Mouse (Mus musculus) limb, embryonic 10.5 days (tissue): ENCODE data around the gene BC067074. TPM values are rescaled to one million over a fixed set of nuclear protein-coding genes. Genes with fewer than 3 reads are reported as not detected.
A peak's percentile ranks its signal among the peaks of the same experiment; 100 is the strongest.

Source experiments
- DNase-seq: peaks from one replicate; pipeline ENCODE4 v3.0.0-alpha.2; 2017; ENCODE audit warnings: low spot score
- H3K27ac ChIP-seq: fragments of 300-500 bp; sonication (generic); 2 replicates; pipeline ENCODE4 v1.5.1; 2016; ENCODE audit warnings: mild to moderate bottlenecking
- H3K27me3 ChIP-seq: fragments of 300-500 bp; sonication (generic); 2 replicates; pipeline ENCODE4 v1.6.1; 2016; ENCODE audit warnings: low read depth, mild to moderate bottlenecking; ENCODE audit not compliant: poor library complexity, severe bottlenecking
- H3K36me3 ChIP-seq: fragments of 300-500 bp; sonication (generic); 2 replicates; pipeline ENCODE4 v1.6.1; 2016; ENCODE audit warnings: mild to moderate bottlenecking, moderate library complexity
- H3K4me1 ChIP-seq: fragments of 300-500 bp; sonication (generic); 2 replicates; pipeline ENCODE4 v1.6.1; 2016
- H3K4me3 ChIP-seq: fragments of 300-500 bp; sonication (generic); 2 replicates; pipeline ENCODE4 v1.5.1; 2016; ENCODE audit warnings: mild to moderate bottlenecking, moderate library complexity
- H3K9me3 ChIP-seq: fragments of 300-500 bp; sonication (generic); replicated peaks from 2 replicates; pipeline ENCODE4 v1.6.1; 2016; ENCODE audit warnings: mild to moderate bottlenecking
- WGBS: fragments of 180-500 bp; shearing (Covaris S2); methylation state at CpG from one replicate; pipeline ENCODE4 v1.1.7; 2016; 5-methylcytosine and 5-hydroxymethylcytosine counted together
- polyA plus RNA-seq: library from polyadenylated mRNA; unstranded; fragments of >200 nt; fragmentation: Nextera tagmentation; extraction: Ambion mirVana; gene quantifications from 2 replicates; pipeline ENCODE4 v1.2.1, GENCODE M21; 2016

Gene BC067074
- polyA plus RNA-seq, 1 experiment from 2014 or later: 7.5 TPM

DNA sequence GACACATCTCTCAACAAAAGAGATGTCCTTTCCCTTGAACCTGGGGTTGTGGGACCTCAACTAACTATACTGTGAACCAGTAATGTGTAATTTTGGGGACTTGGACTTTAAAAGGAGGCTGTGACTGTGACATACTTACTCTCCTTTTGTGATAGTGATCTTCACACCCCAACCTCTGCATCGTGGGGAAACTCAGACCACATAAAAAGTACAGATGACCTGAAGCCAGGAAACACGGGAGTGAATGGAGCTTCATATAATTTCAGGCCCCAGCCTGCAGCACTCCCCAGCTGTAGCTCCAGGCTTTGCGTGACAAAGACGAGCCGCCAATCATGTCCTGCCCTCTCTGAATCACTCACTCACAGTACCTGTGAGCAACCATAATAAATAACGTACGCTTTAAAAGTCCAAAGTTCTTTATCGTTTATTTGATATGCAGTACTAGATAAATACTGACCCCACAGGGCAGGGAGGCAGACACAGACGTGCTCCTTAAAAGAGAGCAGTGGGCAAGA, 104.1 kb downstream of the BC067074 start:
- Histone ChIP-seq H3K9me3 (no peaks in the 10 kb centered on the region), H3K4me1 (peaks cover 3% of the 10 kb centered on the region; the same call in 1 of the 2 replicates), H3K27me3 (no peaks in the 10 kb centered on the region), H3K4me3 (no peak overlapping the region), H3K27ac (no peak overlapping the region), H3K36me3 (no peaks in the 10 kb centered on the region)
- no peak for DNase-seq
- WGBS: 83% methylated on average over 9 of the region's 9 CpGs

DNA sequence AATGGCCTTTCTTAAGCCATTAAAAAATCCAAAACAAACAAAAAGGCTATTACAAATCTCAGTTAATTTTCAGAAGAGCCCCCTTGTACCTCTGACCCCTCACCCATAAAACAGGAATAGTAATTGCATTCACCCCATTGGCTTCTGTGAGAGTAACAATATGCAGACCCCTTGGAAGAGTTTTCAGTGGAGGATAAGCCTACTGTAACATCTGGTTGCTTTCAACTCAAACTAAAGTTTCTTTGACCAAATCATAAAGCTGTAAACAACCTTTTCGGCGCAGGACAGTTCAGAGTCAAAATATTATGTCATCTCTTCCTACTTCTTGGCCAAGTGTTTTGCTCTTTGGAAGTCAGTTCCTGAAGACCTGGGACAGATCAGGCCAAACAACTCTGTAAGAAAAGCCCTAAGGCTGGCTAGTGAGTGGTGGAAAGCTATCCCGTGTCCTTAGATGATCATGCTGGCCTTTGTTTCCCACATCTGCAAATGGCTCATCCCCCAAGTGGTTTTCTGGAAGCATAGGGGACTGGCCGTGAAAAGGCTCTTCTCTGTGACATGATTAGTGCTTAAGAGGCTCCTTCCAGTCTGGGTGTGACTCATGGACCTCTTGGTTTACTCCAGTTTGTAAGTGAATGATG, 108.5 kb downstream of the BC067074 start:
- H3K27ac ChIP-seq: no peak overlapping the region
- no peak for DNase-seq
- 80% methylated on average over 4 of the region's 4 CpGs for WGBS
- no peak overlapping the region for H3K4me3 ChIP-seq
- peaks cover 9% of the 10 kb centered on the region for H3K4me1 ChIP-seq
- no peaks in the 10 kb centered on the region for H3K27me3 ChIP-seq
- H3K9me3 ChIP-seq: no peaks in the 10 kb centered on the region
- no peaks in the 10 kb centered on the region for H3K36me3 ChIP-seq

DNA sequence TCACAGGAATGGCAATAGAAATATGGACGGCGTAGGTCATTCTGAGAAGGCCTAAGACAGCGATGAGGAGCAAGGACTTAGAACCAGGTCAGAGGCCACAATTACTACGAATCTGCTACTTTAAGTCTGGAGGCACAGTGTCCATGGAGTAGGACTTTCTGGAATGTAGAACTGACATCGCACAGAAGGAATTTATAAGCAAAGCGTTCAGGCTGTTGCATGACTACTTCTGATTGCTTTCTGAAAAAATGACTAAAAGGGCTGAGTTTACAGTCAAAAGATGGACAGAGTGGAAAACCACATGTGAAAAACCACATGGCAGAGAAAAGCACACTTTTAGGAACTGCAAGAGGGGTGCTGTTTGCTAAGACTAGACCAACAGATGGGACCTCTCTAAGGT, 110.7 kb downstream of the BC067074 start:
- no peaks in the 10 kb centered on the region for H3K36me3 ChIP-seq
- no peak overlapping the region for H3K4me3 ChIP-seq
- WGBS: 93% methylated on average over 6 of the region's 6 CpGs
- H3K27me3 ChIP-seq: no peaks in the 10 kb centered on the region
- H3K9me3 ChIP-seq: no peaks in the 10 kb centered on the region
- H3K4me1 ChIP-seq: peaks cover 9% of the 10 kb centered on the region
- no peak for DNase-seq
- H3K27ac ChIP-seq: no peak overlapping the region

- no peak overlapping the region for H3K4me3 ChIP-seq
- H3K27me3 ChIP-seq: no peaks in the 10 kb centered on the region
- peaks cover 9% of the 10 kb centered on the region for H3K4me1 ChIP-seq
- DNase-seq: no peak
- H3K36me3 ChIP-seq: no peaks in the 10 kb centered on the region
- H3K27ac ChIP-seq: no peak overlapping the region
- H3K9me3 ChIP-seq: no peaks in the 10 kb centered on the region
- WGBS: 55% methylated on average over 2 of the region's 2 CpGs
Measured at GRCm38 (mm10) chr13:113404172-113404571, 111.2 kb downstream of the BC067074 start.

DNA sequence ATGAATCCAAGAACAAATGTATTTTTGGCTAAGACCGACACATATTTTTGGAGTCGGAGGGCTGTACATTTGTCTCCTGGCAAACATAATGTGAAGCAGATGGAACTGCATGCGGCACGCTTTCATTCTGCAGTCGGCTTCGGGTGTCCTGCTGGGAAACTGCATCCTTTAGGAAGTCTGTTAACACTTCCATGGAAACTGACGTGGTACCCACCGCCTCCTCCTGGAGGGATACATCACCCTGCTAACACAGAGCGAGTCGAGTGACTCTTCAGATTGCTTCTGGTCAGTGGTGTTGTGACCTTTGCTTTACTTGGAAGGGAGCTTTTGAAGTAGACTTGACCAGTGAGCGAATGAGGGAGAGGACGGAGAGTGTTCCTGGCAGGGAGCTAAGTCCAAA, 117.0 kb downstream of the BC067074 start:
- Histone ChIP-seq H3K9me3 (no peaks in the 10 kb centered on the region), H3K4me3 (no peak overlapping the region), H3K36me3 (no peaks in the 10 kb centered on the region), H3K27ac (peak overlapping the region; percentile 56), H3K27me3 (no peaks in the 10 kb centered on the region), H3K4me1 (peaks cover 11% of the 10 kb centered on the region)
- DNase-seq: peak; percentile 67
- WGBS: 36% methylated on average over 12 of the region's 12 CpGs

DNA sequence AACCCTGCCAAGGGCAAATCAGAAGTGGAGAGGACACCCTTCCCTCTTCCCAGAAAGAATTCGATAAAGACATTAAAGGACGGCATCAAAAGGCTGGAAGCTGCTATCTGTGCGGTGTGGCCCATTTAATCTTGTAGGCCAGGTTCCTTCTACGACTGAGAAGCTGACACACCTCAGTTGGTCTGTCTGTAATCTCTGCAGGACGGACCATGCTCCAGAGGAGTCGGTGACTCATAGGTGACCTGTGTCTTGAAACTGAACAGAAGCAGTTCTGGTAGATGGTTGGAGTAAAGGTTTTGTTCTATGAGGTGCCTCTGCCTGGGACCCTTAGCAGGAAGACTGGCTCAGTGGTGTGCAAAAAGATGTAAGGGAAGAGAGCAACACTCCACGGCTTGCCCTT, 122.6 kb downstream of the BC067074 start:
- H3K36me3 ChIP-seq: no peaks in the 10 kb centered on the region
- H3K9me3 ChIP-seq: no peaks in the 10 kb centered on the region
- H3K27ac ChIP-seq: no peak overlapping the region
- H3K27me3 ChIP-seq: no peaks in the 10 kb centered on the region
- peaks cover 15% of the 10 kb centered on the region for H3K4me1 ChIP-seq
- 94% methylated on average over 7 of the region's 7 CpGs for WGBS
- no peak overlapping the region for H3K4me3 ChIP-seq
- no peak for DNase-seq

DNA sequence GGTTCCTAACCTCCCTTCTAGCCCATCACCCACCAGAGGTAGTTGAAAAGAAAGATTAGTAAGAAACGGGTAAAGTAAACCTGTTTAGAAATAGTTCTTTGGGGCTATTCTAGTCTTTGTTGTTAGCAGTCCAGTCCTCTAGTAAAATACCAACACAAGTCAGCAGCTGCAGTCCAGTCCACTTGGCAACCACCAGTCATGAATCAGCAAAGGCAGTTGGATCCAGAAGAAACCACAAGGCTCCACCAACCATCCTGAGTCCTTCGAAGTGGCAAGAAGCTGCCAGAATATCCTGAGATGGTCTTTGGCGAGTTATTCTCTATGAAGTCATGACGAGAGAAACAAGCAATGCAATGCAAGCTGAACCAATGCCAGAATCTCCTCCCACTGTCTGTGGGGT, 124.0 kb downstream of the BC067074 start:
- H3K4me1 ChIP-seq: peaks cover 15% of the 10 kb centered on the region
- H3K27ac ChIP-seq: no peak overlapping the region
- no peak overlapping the region for H3K4me3 ChIP-seq
- no peaks in the 10 kb centered on the region for H3K36me3 ChIP-seq
- no peaks in the 10 kb centered on the region for H3K9me3 ChIP-seq
- 93% methylated on average over 4 of the region's 4 CpGs for WGBS
- DNase-seq: no peak
- H3K27me3 ChIP-seq: no peaks in the 10 kb centered on the region

DNA sequence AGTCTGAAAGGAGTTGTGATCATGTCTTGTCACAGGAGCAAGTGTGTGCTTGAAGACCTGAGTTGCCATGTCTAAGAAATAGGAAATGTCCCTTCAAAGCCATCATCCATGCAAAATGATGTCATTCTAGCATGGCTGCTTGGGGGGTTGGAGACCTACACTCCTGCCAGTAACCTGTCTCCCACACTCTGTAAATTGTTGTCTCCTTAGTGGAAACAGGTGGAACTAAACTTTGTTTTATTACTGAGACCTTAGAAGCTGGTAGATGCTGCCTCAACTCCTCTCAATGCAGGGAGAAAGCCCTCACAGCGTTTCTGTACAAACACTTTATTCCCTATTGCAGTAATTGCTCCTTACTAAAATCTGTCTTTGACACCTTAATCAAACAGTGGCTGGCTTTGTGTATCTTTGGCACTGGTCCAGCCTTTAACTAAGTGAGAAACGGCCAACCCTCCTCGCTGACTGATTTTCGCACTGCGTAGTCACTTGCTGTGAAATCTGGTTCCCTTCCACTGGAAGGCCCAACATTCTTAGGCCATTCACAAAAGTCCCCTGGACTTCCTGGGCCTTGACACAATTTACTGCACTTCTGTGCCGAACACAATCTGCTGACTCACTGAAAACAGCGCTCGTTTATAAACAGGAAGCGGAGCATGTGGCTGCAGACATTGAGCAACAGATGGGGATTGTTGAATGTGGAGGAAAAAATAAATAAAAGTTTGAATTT, 125.0 kb downstream of the BC067074 start:
- H3K27ac ChIP-seq: peak overlapping the region; percentile 61; the same call in 1 of the 2 replicates
- peak; percentile 35 for DNase-seq
- 67% methylated on average over 9 of the region's 9 CpGs for WGBS

GRCm38 (mm10) chr13:113418632-113419031, 125.7 kb downstream of the BC067074 start:
- DNase-seq: no peak
- Histone ChIP-seq H3K27me3 (no peaks in the 10 kb centered on the region), H3K4me1 (peaks cover 15% of the 10 kb centered on the region), H3K4me3 (no peak overlapping the region), H3K27ac (0 out of 2 replicates have a peak overlapping the region, but pooled peaks have one; percentile 25), H3K36me3 (no peaks in the 10 kb centered on the region), H3K9me3 (no peaks in the 10 kb centered on the region)
- 84% methylated on average over 3 of the region's 3 CpGs for WGBS

More for the DNA sequence above, 125.0 kb downstream of the BC067074 start:
- Histone ChIP-seq H3K27me3 (no peaks in the 10 kb centered on the region), H3K36me3 (no peaks in the 10 kb centered on the region), H3K4me1 (peaks cover 15% of the 10 kb centered on the region), H3K4me3 (no peak overlapping the region), H3K9me3 (no peaks in the 10 kb centered on the region)

DNA sequence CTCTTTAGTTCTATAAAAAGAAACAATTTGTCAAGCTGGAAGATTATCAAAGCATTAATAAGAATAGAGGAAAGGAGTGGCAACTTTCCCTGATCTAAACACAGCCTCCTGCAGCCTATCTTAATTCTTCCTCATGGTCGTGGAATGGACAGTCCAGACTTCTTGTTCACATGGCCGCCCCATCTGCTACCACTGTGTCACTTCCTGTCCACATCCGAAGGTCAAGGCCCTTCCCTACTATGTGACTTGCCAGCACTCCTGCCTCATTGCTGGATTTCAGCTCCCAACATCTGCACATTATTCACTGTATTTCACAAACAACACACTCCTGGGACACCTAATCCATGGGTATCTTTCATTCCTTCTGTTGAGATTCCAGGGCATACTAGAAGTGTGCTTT, 128.5 kb downstream of the BC067074 start:
- H3K27ac ChIP-seq: no peak overlapping the region
- no peak overlapping the region for H3K4me3 ChIP-seq
- no peaks in the 10 kb centered on the region for H3K27me3 ChIP-seq
- 83% methylated on average over 3 of the region's 3 CpGs for WGBS
- peaks cover 15% of the 10 kb centered on the region for H3K4me1 ChIP-seq
- H3K36me3 ChIP-seq: no peaks in the 10 kb centered on the region
- no peak for DNase-seq
- H3K9me3 ChIP-seq: no peaks in the 10 kb centered on the region

DNA sequence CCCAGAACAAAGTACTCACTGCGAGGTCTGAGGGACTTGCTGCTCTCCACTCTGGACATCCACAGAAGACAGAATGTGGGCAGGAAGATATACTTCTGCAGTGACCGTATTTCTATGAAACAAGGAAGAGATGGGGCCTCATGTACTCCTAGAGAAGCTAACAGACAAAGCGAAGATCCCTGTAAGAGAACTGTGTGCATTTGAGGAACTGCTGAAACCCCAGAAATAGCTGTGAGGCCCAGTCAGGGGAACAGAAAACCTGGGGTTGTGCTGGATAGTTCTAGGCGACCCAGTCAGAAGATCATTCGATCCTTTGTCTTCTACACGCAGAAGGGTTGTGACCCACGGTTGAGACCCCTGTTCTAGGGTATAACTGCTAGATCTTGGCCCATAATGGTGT, 130.9 kb downstream of the BC067074 start:
- Histone ChIP-seq H3K4me3 (no peak overlapping the region), H3K4me1 (peaks cover 2% of the 10 kb centered on the region; the same call in 1 of the 2 replicates), H3K27ac (no peak overlapping the region), H3K9me3 (no peaks in the 10 kb centered on the region), H3K27me3 (no peaks in the 10 kb centered on the region), H3K36me3 (no peaks in the 10 kb centered on the region)
- WGBS: 91% methylated on average over 7 of the region's 7 CpGs
- no peak for DNase-seq

DNA sequence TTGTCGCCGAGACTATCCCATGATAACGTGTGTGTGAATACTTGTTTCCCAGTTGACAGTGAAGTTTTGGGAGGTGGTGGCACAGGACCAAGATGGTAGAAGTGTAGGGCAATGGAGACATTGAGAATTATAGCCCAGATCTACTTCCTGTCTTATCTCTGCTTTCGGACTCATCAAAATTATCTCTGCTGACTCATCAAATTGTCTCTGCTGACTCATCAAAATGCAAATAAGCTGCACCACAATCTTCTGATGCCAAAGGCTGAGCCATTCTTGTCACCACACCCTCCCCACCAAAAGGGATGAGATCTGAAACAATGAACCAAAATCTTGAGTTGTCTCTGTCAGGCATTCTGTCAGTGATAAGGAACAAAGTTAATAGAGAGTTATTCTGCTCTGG, 132.9 kb downstream of the BC067074 start:
- Histone ChIP-seq H3K4me3 (no peak overlapping the region), H3K9me3 (no peaks in the 10 kb centered on the region), H3K36me3 (no peaks in the 10 kb centered on the region), H3K4me1 (no peaks in the 10 kb centered on the region), H3K27me3 (no peaks in the 10 kb centered on the region), H3K27ac (no peak overlapping the region)
- no peak for DNase-seq
- 94% methylated on average over 4 of the region's 4 CpGs for WGBS
